Mouse (Mus musculus) adrenal gland, adult 10 weeks (tissue): ENCODE data around the gene Poc1a. TPM values are rescaled to one million over a fixed set of nuclear protein-coding genes. Genes with fewer than 3 reads are reported as not detected.

Experiments used
- polyA plus RNA-seq: library from polyadenylated mRNA; stranded (reverse); fragments of 350-450 nt; fragmentation: Illumina TruSeq; extraction: RNeasy Lipid Tissue Mini Kit (QIAGEN cat#74804); gene quantifications from one replicate; pipeline ENCODE4 v1.2.3, GENCODE M21; 2014; ENCODE audit warnings: low read depth, low replicate concordance

Gene Poc1a
- not detected for polyA plus RNA-seq

DNA sequence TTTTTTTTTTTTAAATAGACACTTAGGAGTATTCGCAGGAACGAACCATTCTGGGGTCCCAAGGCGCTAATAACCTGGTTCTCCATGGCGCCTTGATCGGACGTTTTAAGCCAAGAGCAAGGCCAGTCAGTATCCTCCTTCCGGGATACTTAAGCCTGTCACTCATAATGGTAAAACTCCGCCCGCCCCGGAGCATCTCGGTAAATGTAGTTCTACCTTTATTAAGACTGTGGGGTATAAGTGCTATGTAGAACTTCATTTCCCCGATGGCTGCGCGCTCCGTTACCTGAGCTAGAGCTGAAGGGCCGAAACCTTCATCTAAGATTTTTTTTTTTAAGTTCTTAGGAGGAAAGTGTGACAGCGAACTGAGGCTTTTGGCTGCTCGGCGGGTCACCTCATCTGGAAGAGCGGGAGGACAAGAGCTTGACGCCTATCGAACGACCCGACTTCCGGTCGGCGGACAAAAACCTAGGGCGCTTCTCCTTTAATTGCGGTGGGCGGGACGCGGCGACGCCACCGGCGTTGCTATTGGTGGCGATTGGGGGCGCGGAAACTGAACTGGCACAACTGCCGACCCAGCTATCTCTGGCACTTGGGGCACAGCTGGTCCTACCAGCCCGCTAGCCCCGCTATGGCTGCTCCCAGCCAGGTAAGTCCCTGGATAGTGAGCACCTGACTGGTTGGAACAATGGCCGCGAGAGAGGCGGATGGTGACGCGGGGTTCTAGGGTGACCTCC is at the start of gene Poc1a:
Gene Poc1a, plus strand, starts transcription at position 254 of the 737 bp plus-strand sequence.

GRCm38 (mm10) chr9:106368112-106368717 is 87.4 kb downstream of the Poc1a start, which contains the start of gene Dusp7:
Gene Dusp7, plus strand, starts transcription at chr9:106368632.

Other genes with a start within 250 kb of the Poc1a start
- gene Col6a4, start 184.3 kb upstream of the Poc1a start, polyA plus RNA-seq, result 0.35 TPM
- not detected for gene Glyctk, start 122.9 kb upstream of the Poc1a start, polyA plus RNA-seq
- gene Wdr82, start 110.1 kb upstream of the Poc1a start, polyA plus RNA-seq, result 109 TPM
- gene Ppm1m, start 81.3 kb upstream of the Poc1a start, polyA plus RNA-seq, result 10.9 TPM
- gene Twf2, start 78.0 kb upstream of the Poc1a start, polyA plus RNA-seq, result 1.7 TPM
- gene Tlr9, start 58.5 kb upstream of the Poc1a start, polyA plus RNA-seq, result not detected
- 319 TPM for gene Alas1, start 32.4 kb upstream of the Poc1a start, polyA plus RNA-seq
- 13.1 TPM for gene Dusp7, start 87.6 kb downstream of the Poc1a start, polyA plus RNA-seq
- 28.9 TPM for gene Rpl29, start 148.4 kb downstream of the Poc1a start, polyA plus RNA-seq
- 0.82 TPM for gene Acy1, start 157.3 kb downstream of the Poc1a start, polyA plus RNA-seq
- gene Abhd14b, start 166.4 kb downstream of the Poc1a start, polyA plus RNA-seq, result 17.8 TPM
- 1.0 TPM for gene Abhd14a, start 166.6 kb downstream of the Poc1a start, polyA plus RNA-seq
- gene Pcbp4, start 172.2 kb downstream of the Poc1a start, polyA plus RNA-seq, result not detected
- gene Gpr62, start 184.9 kb downstream of the Poc1a start, polyA plus RNA-seq, result not detected
- not detected for gene Rrp9, start 194.9 kb downstream of the Poc1a start, polyA plus RNA-seq
- 16.7 TPM for gene Parp3, start 195.9 kb downstream of the Poc1a start, polyA plus RNA-seq
- not detected for gene Iqcf1, start 218.9 kb downstream of the Poc1a start, polyA plus RNA-seq
- gene Iqcf5, start 233.5 kb downstream of the Poc1a start, polyA plus RNA-seq, result not detected